Mouse (Mus musculus) liver, adult 2 months (tissue): ENCODE data around the gene Mpp1.

Source experiments
- CTCF ChIP-seq: fragments of 200-500 bp; IDR thresholded peaks from 2 replicates; pipeline ENCODE4 v1.5.1; 2011; ENCODE audit warnings: low read depth, low read length, control low read depth
- POLR2A ChIP-seq: fragments of 200-500 bp; IDR thresholded peaks from 2 replicates; pipeline ENCODE4 v1.6.1; 2011; ENCODE audit warnings: low read length, control low read depth; ENCODE audit not compliant: insufficient read depth; ENCODE audit errors: extremely low read depth

DNA sequence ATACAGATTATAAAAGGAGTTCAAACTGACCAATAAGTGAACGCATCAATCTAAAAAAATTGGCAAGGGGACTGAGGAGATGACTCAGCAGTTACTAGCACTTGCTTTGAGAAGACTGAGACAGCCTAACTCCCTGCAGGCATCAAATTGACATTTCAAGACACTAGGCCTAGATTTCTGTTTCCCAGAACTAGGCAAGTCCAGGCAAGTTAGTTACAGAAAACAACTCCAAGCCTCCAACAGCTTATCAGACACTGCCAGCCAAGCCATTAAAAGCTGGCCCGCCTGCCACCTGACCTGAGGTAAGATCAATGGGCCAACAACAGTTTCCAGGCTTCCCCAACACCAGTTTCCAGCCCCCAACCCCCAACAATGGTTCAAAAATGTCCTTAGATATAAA, 6.9 kb upstream of the Mpp1 start:
- TF ChIP-seq CTCF (no peak), POLR2A (no peak)
